Mouse (Mus musculus) hematopoietic stem cell, adult 5-6 weeks (primary cell): ENCODE measurements around the gene Oosp1. TPM values are rescaled to one million over a fixed set of nuclear protein-coding genes. Genes with fewer than 3 reads are reported as not detected.

ENCODE experiments used
- ATAC-seq, 2 experiments: fragments of 125-278 bp in 1 of 2; replicated peaks in 1 of 2; 2 replicates each; pipeline ENCODE4 v1.8.0; 2016 to 2017; ENCODE audit warnings: inconsistent platforms in 2 of 2, mild to moderate bottlenecking in 2 of 2, moderate number of reproducible peaks in 2 of 2, low read depth in 1 of 2, moderate TSS enrichment in 1 of 2; ENCODE audit not compliant: low FRiP score in 2 of 2, poor library complexity in 2 of 2, severe bottlenecking in 2 of 2, insufficient read depth in 1 of 2, low TSS enrichment in 1 of 2
- total RNA-seq: library from RNA; stranded (forward); fragments of 172-1452, 232-1000 nt; gene quantifications from 2 replicates; pipeline ENCODE4 v1.2.3, GENCODE M21; 2017

The Oosp1 gene
- total RNA-seq, 1 experiment from 2014 or later: 0.40 TPM

DNA sequence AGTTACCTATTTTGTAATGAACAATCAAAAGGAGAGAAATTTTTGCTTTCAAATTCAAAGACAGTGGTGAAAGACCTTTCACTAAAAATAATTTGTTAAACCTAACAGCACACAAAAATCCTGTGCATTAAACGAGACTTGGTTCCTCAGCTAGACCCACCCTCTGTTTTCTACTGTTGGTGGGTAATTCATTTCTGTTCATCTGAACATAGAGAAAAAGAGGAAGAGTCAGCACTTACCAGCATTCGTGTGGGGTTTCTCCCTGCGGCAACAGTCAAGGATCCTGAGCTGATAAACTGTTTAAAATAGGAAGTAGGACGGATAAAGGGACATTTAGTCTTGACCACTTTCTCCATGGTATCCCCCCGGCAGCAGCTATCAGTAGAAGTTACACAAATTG is 55.4 kb downstream of the Oosp1 start:
- peak; percentile 69 to 82 for ATAC-seq

DNA sequence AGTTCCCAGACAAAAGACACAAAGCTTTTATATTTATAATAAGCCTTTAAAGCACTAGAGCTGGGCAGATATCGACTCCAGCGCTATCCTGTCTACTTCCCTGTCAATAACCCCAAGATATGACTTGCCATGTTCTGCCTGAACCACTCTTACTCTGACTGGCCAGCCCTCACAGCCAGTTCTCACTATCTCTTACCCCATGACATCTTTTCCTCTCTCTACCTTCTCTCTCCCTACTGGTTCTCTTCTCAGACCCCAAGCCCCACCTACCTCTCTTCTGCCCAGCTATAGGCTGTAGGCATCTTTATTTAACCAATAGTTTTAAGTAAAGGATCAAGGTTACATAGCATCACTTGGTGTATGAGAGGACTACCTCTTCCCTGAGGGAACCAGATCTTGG is 56.6 kb downstream of the Oosp1 start:
- ATAC-seq: no peak

DNA sequence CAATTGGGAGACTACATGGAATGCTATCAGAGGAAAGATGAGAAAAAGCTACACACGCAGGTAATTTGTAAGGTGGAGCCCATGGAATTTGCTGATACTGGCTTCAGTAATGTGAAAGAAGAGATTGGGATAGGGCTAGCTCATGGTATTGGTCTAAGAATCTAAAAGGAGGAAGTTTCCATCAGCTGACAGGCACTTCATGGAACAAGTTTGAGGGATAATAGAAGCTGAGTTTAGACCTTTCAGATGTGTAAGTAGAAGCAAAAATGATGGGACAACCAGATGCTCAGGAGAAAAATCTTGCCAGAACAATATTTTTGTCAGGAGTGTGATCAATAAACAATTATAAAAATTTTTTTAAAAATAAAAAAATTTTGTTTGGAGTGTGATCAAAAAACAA is 57.2 kb downstream of the Oosp1 start:
- ATAC-seq: 0 out of 4 replicates have a peak, but pooled peaks of 1 of the 2 experiments have one; percentile 27

DNA sequence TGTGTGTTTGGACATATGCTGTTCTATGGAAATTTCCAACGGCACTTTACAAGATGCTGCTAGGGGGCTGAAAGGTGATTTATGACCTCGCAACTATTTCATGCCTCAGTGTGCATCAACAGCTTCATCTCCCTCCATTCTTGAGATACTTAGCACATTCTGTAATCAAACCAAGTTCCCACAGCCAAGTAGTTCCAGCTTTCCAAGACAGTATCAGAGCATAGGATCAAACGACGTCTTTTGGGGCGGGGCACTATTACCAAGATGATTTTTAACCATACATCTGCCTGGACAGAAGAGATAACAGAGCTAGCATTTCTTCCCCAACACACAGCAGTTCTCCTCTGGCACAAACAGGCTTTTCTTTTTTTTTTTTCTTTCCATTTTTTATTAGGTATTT is 65.7 kb downstream of the Oosp1 start:
- ATAC-seq: no peak

DNA sequence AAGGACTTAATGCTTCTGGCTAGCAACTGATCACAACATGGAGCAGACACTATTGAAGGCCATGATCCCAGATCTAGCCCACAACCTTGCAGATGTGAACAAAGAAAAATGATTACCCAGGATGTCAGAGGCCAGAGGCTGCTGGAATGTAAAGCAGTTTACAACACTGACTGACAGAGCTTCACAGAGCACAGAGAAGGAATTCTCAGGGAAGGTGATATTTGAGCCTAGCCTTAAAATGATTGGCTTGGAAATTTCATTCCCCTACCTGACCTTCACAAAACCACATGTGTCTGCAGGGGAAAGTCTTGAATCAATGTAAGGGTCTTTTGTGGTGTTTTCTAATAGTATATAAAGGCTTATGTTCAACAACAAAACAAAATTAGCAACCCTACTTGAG is 66.2 kb downstream of the Oosp1 start:
- ATAC-seq: no peak

DNA sequence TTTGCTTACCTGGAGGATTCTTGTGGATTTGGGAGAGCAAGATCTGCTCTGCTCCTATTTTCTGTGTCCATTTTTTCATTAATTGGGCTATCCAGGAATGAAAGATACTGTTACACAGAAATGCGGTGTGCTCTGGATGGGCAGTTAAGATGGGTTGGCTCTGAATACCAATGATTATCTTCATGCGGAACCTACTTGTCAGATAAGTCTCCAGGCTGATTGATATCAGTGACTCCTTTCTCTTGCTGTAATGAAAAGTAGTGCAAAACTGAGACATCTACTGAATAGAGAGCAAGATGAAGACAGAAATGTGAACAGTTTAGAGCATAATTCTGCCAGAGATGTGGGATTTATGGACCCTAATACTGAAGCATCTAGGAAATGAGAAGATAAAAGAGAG is 67.4 kb downstream of the Oosp1 start, which contains the start of gene Ms4a2:
Gene Ms4a2 (minus strand): TSS at position 169 of the 400 bp plus-strand sequence.
- no peak for ATAC-seq

DNA sequence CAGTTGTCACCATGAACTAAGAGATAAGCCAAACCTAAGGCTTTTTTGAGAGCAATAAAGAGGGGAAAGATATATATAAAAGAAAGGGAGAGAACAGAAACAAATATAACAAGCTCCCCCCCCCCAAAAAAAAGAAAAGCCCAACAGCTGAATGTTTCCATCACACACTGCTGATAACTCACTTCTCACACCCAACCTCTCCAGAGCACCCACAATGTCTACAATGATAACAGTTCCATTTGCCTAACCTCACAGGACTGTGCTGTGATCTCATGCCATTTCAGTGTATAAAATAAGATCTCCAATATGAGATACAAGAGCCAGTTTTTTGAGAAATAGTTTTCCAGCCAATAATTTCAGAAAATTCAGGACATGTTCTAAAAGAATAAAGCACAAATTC is 73.0 kb downstream of the Oosp1 start:
- no peak for ATAC-seq

Other genes with a start within 250 kb of the Oosp1 start
- 1.1 and 4.7 TPM in 2 replicates for gene Ms4a4b, start 247.6 kb downstream of the Oosp1 start, total RNA-seq
- gene Ms4a6c, start 221.8 kb downstream of the Oosp1 start, total RNA-seq: 23.6 and 32.0 TPM in 2 replicates
- gene Gm8369, start 205.2 kb downstream of the Oosp1 start, total RNA-seq: 0.69 and 11.6 TPM in 2 replicates
- gene Ms4a6b, start 174.6 kb downstream of the Oosp1 start, total RNA-seq: 15.9 and 39.4 TPM in 2 replicates
- gene Ms4a4d, start 154.3 kb downstream of the Oosp1 start, total RNA-seq: 0.25 TPM in 1 of 2 replicates, not detected in the other
- 0.55 and 1.1 TPM in 2 replicates for gene Ms4a6d, start 86.3 kb downstream of the Oosp1 start, total RNA-seq
- gene Ms4a2, start 67.4 kb downstream of the Oosp1 start, total RNA-seq: 7.5 and 21.3 TPM in 2 replicates
- 17.6 and 52.5 TPM in 2 replicates for gene Ms4a3, start 50.3 kb downstream of the Oosp1 start, total RNA-seq
- gene Oosp2, start 30.6 kb downstream of the Oosp1 start, total RNA-seq: 1.2 TPM in 1 of 2 replicates, not detected in the other
- gene Oosp3, start 5.9 kb upstream of the Oosp1 start, total RNA-seq: not detected in 2 replicates
- not detected in 2 replicates for gene Gif, start 56.4 kb upstream of the Oosp1 start, total RNA-seq
- 60.9 and 76.5 TPM in 2 replicates for gene Mrpl16, start 79.2 kb upstream of the Oosp1 start, total RNA-seq
- gene Stx3, start 128.3 kb upstream of the Oosp1 start, total RNA-seq: 13.1 and 14.9 TPM in 2 replicates
- gene Olfr1417, start 148.1 kb upstream of the Oosp1 start, total RNA-seq: not detected in 2 replicates
- not detected in 2 replicates for gene Olfr1418, start 169.9 kb upstream of the Oosp1 start, total RNA-seq
- gene Olfr1419, start 184.0 kb upstream of the Oosp1 start, total RNA-seq: not detected in 2 replicates
- not detected in 2 replicates for gene Olfr1420, start 195.4 kb upstream of the Oosp1 start, total RNA-seq
- gene Patl1, start 221.2 kb upstream of the Oosp1 start, total RNA-seq: 14.8 and 14.9 TPM in 2 replicates